Mouse (Mus musculus): Measurements from ENCODE around the gene Tnc. TPM values are rescaled to one million over a fixed set of nuclear protein-coding genes. Genes with fewer than 3 reads are reported as not detected.
A peak's percentile ranks its signal among the peaks of the same experiment; 100 is the strongest.

The Tnc gene
- polyA plus RNA-seq, 1 experiment = 849 TPM

DNA sequence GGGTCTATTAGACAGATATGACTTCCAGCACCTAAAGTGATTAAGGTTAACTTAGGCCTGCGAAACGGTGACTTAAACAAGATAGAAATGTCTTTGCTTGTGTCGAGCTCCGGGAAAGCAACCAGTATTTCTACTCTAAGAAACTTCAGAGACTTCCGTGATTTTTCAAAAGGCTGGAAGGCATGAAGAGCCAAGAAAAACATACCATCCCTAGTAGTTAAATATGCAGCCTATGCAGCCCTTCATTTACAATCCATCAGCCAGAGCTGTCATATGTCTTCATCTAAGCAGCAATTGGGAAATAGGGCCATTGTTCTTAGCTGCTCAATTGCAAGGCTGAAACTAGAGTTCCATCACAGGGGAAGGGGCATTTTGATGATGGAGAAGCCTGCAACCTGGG, 129.6 kb downstream of the Tnc start:
- peaks cover 8% of the 10 kb centered on the region for H3K4me1 ChIP-seq (ENCODE audit: control insufficient read depth, insufficient read depth, low read length)
- H3K27ac ChIP-seq (ENCODE audit: insufficient read depth, low read length) = peak overlapping the region; percentile 93
- TF ChIP-seq POLR2A (IDR thresholded peaks at IDR 0.05; ENCODE audit: low read depth, low read length) (no peak), CTCF (IDR thresholded peaks at IDR 0.05; ENCODE audit: borderline replicate concordance, insufficient read depth, low read length) (no peak)
- no peak overlapping the region for H3K4me3 ChIP-seq (ENCODE audit: insufficient read depth, low read length)

DNA sequence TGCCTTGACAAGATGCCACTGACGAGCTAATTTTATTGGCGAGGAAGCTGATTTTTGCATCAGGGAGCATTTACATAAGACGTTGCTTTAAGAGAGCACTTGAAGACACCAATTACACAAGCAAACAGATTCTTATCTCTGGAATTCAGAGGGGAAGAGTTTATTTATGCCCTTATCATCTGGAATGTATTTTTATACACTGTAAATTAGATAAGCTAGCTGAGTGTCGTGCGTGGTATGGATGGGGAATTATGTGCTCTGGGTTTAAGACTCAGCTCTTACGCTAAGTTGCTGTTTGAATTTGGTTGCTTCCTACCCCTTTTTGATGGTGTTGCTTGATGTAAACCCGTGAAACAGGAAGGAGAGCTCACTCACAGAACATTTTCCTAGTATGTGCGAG, 130.1 kb downstream of the Tnc start:
- TF ChIP-seq CTCF (IDR thresholded peaks at IDR 0.05; ENCODE audit: borderline replicate concordance, insufficient read depth, low read length) (no peak), POLR2A (IDR thresholded peaks at IDR 0.05; ENCODE audit: low read depth, low read length) (no peak)
- peaks cover 8% of the 10 kb centered on the region for H3K4me1 ChIP-seq (ENCODE audit: control insufficient read depth, insufficient read depth, low read length)
- H3K27ac ChIP-seq (ENCODE audit: insufficient read depth, low read length) = peak overlapping the region; percentile 93
- H3K4me3 ChIP-seq (ENCODE audit: insufficient read depth, low read length) = no peak overlapping the region

DNA sequence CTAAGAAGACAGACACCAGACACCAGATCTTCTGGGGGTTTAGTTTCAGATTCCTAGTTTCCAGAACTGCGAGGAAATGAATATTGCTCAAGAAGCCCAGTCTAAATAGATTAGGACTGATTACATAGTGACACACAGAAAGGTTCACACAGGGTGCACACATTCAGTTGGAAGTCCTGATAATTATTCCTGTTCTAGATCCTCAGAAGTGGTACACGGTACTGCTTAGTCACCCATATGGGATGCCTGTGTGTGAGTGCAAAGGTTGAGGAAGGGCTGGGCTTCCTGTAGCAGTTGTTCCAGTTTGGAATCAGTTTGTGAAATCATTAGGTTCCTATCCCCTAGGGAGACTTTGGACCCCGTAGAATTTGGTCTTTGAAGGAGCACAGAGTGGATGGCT, 130.5 kb downstream of the Tnc start:
- H3K4me1 ChIP-seq (ENCODE audit: control insufficient read depth, insufficient read depth, low read length) = peaks cover 8% of the 10 kb centered on the region
- H3K27ac ChIP-seq (ENCODE audit: insufficient read depth, low read length) = peak overlapping the region; percentile 93
- TF ChIP-seq POLR2A (IDR thresholded peaks at IDR 0.05; ENCODE audit: low read depth, low read length) (no peak), CTCF (IDR thresholded peaks at IDR 0.05; ENCODE audit: borderline replicate concordance, insufficient read depth, low read length) (no peak)
- no peak overlapping the region for H3K4me3 ChIP-seq (ENCODE audit: insufficient read depth, low read length)

Other genes with a start within 250 kb of the Tnc start
- gene Tnfsf8, start 185.7 kb downstream of the Tnc start, polyA plus RNA-seq (2011; ENCODE audit: insufficient read length, low read depth, missing spikeins) = 0.25 and 0.90 TPM in 2 replicates

Measured in embryonic fibroblast, embryonic 13.5 days (primary cell).